Mouse (Mus musculus): ENCODE results near the gene Vps51.

DNA sequence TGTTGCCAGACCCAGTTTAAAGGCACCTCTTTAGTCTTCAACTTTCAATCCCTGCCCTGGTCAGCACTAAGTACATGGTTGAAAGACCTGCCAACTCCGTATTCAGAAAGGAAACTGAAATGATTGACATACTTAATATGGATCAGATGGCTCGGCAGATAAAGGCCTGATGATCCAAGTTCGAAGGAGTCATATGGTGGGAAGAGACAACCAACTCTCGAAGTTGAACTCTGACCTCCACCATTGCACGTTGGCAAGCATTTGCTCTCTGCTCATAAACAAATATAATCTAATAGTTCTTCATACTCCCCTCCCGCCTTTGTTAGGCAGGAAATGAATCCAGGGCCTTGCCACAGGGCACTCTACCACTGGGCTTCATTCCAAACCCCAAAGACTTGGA lies 48.0 kb downstream of the Vps51 start:
- TF ChIP-seq CTCF (IDR thresholded peaks at IDR 0.05; ENCODE audit: low read depth) = no peak
- TF ChIP-seq EP300 (IDR thresholded peaks at IDR 0.05; ENCODE audit: low read depth) = no peak

Data from heart, postnatal 0 days (tissue).